Mouse (Mus musculus): ENCODE results near the gene Il10ra.

Il10ra gene

GRCm38 (mm10) chr9:45268597-45269325, at the start of gene Il10ra:
Gene Il10ra, minus strand, starts transcription at chr9:45269149.
- DNase-seq = peak; percentile 70

DNA sequence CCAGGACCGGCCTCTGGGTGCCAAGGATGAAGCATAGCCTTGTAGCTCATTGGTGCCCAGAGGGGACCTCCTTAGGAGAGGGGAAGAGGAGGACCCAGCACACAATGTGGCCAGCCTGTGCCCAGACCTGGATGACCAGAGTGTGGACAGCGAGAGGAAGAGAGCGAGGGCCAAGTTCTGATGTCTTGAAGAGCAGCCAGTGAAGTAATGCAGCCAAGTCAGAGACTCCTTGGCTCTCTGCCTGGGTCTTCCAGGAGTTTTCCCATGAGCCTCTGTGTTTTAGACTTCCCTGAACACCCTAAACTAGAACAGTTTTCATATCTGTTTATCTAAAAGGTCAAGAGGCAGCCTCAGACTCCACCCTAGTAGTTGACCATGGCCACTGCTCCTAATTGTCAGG, 48.7 kb upstream of the Il10ra start:
- peak; percentile 50 for DNase-seq

GRCm38 (mm10) chr9:45313913-45314312, 45.0 kb upstream of the Il10ra start:
- DNase-seq = no peak

GRCm38 (mm10) chr9:45311858-45312257, 42.9 kb upstream of the Il10ra start:
- no peak for DNase-seq

DNA sequence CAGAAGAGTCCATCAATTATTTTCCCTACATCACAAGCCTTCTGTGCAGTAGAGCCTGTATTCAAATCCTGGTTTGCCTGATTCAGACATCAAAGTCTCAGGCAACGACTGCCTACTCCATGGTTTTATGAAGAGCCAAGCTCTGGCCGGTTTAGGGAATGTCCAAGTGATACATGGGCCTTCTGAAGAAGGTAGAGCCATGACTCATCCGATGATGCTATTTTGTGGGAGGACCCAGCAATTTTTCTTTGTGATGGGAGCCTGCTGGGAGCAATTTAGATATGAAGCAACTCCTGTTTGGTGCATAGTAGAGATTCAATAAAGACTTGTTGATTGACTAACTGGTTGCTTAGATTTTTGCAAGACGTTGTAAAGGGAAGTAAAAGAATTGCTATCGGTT, 39.6 kb upstream of the Il10ra start:
- no peak for DNase-seq

DNA sequence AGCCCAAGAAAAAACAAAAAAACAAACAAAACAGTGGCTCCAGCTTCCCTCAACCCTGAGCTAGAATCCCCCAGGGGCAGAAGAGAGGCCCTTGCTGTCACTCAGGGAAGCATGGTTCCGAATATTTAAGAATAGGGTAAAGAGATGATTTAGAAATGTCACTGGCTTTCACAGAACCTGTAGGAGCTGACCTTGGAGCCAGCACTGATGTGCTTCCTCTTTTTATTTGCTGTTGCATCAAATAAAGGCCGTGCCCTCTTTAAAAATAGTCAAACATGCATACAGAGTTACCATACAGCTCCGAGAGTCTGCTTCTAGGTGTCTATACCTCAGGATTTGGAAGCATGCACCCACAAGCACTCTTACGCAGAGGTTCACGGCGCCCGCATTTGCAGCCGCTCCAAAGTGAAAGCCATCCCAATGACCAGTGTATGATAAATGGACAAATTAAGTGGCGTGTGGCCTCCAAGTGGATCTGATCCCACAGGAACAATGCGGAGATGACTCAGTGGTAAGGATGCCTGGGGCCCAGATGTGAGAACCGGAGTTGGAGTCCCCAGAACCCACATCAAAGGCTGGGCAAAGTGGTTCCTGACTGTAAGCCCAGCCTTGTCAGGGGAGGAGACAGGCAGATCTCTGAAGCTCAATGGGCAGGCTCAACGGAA, 37.9 kb upstream of the Il10ra start:
- DNase-seq = no peak

- no peak for DNase-seq
These were observed 32.8 kb upstream of the Il10ra start for GRCm38 (mm10) chr9:45301771-45302170.

DNA sequence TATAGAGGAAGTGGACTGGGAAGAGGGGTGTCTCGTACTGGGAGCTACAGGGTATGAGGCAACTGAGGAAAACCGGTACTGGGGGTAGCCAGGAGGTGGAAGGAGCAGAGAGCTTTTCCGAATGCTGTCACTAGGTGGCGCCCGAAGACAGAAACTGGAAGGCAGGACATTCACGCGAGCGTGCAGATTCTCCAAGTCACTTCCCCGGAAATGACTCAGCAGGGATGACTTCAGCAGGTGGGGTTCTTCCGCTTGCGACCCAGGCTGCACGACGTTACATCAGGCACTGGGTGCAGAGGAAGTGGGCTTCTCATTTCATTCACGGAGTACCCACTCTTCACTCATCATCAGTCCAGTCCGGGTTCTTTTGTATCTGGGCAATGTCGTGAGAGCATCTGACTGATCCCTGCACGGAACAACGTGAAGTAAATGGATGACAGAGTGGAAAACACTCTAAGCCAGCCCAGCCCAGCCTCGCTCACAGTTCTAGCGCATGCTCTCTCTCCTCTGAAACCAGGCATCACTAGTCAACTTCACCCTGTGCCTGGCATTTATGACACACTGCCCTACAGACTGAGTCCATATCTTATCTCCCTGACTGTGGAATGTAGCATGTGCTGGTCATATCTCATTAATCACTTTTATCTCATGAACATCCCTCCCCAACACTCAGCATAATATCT, 31.6 kb upstream of the Il10ra start:
- DNase-seq = peak; percentile 92

DNA sequence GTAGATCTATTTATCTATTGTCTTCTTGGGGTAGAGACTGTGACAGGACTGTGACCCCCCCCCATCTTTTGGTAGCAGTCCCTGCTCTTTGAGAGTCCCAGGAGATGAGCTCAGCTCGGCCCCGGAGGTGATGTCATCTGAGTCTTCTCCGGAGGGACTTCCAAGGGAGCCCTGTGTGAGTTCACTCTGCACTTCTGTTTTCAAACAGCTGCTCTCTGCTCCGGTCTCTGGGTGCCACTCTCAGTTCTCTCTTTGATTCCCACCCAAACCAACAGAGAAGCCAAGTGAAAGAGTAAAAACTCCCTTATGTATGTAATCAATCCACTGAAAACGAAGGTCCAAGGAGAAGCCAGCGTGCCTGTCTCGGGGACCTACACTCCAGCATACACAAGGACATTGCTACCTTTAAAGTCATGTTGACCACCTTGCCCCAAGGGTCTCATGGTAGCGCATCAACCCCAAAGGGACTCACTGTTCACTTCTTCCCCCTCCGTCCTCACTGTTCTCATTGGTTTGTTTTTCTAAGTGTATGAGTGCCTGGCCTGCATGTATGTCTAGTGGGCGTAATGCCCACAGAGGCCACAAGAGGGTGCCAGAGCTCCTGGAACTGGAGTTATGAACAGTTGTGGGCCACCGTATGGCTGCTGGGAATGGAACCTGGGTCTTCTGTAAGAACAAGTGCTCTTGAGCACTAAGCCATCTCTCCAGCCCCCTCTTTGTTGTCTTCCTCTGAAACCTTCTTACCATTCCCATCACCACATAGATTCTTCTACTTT, 30.5 kb upstream of the Il10ra start:
- peak; percentile 33 for DNase-seq

DNA sequence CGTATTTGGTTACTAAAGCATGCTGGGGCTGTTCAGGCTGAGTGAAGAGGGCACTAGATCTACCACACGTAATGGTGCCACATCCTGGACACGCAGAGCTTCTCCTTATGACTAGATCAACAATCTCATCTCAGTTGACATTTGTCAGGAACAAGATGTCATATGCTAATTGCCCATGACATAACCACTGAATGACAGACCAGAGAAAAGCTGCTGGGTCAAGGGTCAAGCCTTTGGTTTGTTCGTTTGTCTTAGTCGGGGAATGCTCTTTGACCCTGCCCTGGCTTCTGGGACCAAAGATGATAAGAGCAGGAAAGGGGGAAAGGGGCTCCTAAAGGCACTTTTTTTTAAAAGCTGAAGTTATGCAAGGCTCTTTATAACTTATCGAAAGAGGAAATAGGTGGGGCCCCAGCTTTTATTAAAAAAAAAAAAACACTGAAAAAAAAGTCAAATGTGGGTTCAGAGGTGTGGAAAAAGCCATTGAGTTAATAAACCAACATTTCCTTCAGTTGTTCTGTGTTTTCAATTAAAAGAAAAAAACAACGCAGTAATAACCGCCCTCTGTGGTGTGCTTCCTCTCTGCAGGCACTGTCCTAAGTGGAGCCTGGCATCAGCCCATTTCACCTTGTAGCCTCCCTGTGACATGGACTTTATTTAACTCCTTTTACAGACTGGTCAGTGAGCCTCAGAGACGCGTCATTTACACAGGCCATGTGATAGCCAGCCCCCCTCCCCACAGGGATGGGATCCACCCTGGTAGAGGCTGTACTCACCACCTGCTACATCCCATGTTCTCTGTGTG, 25.5 kb upstream of the Il10ra start:
- DNase-seq = no peak

DNA sequence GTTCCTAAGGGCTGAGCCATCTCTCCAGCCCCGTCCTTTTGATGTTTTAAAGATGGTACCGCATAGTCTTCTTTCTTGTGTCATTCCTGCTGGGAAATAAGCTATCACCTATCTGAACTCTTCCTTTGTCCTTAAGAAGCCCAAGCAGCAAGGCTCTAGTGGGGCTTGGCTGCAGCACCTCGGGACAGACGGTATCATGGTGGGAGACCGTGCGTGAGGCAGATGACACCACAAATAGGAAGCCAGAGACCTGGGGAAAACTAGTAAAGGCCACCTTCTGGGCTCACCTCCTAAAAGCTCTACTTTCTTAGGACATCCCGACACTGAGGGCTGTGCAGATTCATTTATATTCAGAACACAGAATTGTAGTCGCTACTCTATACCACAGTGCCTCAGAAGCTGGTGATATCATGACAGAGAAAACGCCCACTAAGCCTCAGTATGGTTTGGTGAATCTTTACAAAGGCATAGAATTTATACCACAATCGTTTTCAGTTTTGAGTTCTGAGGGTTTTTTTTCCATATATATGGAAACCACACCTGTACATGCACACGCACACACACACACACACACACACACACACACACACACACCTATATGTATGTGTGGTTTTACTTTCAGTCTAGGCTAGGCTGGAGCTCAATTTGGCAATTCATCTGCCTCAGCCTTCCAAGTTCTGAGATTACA, 22.7 kb upstream of the Il10ra start:
- no peak for DNase-seq

DNA sequence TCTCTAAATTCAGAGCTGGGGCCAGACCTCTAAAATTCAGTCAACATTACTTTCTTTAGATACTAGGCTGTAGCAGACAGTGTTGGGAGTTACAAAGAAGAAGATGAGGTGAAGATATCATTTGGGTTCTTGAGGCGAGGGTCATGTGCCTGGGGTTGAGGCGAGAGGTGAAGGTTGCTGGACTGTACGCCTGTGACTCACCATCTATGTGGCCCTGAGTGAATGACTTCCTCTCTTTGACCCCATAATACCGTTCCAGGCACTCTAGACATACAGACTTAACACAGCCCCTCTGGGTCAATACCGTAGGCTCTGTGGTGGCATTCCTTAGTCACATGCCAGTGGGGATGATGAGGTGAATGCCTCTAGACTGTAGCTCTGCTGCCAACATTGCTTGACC, 13.5 kb upstream of the Il10ra start:
- DNase-seq = no peak

DNA sequence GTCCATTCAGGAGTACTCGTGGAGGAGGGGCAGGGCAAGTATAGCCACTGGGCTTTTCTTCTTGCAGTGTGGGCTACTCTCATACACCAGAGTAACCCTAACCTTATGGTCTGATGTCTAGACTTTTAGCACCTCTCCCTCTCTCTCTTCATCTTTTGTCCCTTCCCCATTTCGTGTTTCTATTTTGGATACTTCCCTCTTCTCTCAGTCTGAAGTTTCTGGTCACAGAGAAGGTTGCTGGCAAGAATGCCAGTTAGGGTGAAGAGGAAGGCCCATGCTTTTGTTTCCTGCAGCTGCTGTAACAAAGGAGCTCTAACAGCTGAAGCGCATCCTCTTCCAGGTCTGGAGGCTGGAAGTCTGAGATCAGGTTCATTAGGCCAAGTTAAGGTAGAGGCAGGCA, 11.9 kb upstream of the Il10ra start:
- DNase-seq = no peak

DNA sequence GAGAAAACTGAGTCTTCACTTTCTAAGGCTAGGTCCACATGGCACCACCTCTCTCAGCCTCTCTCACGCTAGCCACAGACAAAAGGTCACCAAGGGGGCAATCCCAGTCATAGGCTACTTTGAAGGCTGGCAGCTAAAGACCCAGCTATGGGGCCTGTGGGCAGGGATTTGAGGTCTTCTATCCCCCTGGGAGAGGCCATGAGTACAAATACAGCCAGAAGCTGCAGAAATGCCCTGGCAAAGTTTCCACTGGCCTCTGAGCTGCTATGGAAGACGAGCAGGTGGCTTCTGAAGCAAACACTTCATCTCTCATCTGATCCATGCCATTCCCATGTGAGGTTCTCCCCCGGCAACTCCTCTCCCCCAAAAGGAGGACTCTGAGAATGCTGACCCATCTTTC, 11.1 kb upstream of the Il10ra start:
- DNase-seq = no peak

DNA sequence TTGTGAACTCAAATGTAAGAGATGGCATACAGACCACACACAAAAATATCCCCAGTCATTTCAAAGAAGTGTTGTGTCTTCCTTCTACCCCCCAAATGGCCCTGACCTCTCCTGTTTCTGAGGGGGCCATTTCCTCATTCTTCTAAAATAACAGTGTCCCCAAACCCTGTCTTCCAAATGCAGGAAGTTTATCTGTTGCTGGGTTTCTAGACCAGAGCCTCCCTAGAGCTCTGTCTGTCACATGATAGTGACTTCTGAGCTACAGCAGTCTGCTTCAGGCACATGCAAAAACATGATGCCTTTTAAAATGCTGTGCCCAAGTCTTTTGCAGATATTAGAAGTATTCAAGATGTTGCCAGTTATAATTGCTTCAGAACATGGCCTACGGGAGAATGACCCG, 5.7 kb upstream of the Il10ra start:
- no peak for DNase-seq

- no peak for DNase-seq
These were observed 5.3 kb upstream of the Il10ra start for GRCm38 (mm10) chr9:45274218-45274617.

DNA sequence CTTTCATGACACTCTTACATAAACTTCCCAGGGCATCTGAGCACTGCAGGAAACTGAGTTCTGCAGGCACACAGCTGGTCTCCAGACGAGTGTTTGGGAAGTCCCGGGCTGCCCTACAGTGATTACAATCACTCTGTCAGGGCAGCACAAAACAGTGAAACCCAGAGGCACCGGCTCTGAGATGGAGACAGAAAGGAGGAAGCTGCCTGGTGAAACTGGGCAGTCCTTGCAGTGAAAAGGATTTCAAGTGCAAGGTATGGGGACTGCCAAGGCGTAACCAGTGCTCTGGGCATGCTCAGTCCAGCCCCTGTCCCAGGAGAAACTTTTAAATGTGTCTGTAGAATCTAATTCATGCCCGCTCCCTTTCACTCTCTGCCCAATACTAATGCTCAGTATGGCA, 3.3 kb upstream of the Il10ra start:
- DNase-seq = no peak

DNA sequence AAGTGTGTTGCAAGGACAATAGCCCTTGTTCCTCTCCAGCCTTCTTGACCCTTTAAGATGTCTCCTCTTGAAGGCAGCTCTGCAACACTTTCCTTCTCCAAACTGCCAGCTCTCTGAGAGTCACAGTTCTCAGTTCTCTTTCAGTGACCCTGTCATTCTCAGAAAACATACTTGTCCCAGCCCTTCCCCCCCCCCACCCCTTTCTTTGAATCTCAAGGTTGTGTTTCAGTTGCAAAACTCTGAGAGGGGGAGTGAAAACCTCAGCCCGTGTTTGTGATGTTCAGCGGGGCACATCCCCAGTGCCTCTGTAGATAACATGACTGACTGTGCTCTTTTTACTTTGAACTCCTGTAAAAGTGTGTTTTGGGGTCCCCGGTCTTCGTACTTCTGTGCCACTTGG, 870 bp downstream of the Il10ra start:
- DNase-seq = no peak

DNA sequence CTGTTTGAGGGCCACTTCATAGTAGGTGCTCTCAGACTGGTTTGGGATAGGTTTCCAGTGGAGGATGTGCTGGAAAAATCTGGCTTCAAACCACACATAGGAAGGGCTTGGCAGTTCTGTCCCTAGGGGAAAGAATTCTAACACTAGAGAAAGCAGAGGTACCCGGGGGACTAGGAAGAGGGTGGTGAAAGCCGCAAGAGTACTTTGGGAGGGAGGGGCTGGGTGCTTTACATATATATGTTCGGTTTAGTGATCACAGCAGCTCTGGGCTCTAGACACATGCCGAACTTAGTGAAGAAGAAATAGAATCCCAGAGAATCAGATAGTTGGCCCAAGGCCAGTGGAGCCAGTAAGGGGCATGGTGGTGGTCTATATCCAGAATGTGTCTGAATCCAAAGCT, 1.9 kb downstream of the Il10ra start:
- no peak for DNase-seq

DNA sequence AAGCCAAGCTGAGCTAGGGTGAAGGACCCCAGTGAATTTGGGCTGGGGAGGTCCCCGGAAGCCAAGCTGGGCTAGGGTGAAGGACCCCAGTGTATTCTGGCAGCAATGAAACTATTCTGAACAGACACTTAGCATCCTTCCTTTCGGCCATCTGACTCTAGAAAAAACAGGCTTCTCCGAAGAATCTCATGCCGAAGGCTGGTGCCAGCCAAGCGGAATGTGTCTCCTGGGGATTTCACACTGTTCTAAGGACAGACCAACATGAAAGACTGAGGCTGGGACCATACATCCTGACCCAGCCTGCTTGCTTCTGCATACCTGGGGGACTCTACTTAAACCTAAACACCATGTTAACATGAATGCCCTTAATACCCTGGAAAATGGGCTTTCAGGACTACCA, 7.1 kb downstream of the Il10ra start:
- no peak for DNase-seq

DNA sequence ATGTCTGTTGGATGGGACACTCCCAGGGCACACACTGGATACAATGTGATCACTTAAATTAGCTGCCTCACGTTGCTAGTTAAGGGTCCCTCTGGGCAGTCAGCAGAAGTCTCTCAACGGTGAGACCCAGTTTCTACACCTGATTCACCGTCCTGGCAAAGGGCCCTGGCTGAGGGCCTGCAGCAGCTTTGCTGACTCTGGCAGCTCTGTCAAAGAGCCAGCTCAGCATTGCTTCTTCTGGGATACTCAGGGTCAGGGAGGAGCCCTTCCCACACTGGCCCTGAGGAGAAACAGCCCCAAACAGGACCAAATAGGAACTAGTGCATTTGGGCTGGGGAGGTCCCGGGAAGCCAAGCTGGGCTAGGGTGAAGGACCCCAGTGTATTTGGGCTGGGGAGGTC, 7.5 kb downstream of the Il10ra start:
- DNase-seq = peak; percentile 74

DNA sequence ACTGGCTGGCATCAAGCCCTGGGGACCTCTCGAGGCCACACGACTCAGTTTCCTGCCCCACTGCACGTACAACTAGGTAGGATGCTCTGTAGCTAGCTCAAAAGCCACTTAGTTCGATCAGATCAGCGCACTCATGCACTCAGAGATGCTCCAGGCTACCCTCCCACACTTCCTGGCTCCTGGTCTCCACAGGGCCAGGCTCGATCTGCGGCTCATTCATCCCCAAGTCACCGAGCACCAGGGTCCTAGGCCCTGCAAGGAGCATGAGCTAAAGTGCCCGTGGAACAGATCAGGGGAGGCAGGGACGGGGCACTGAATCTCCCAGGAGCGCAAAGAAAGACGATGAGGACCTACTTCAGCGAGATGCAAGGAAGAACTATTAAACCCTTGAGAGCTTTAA, 9.9 kb downstream of the Il10ra start:
- DNase-seq = no peak

All from kidney, postnatal 14 days (tissue).